In the genomic region with DNA sequence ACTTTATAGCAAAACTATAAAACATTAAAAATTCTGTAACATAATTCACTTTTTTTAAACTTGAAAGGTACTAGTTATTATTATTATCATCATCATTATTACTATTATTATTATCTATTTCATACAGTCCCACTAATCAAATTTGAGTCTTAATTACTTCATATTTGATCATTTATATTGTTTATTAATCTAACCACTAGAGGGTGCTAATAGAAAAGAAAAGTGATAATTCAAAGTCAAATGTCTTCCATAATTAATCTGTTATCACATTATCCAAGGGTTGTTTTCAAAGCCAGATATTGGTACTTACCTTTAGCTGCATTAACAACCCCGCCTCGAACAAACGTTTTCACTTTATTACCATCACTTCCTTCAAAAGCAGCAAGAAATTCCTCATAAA, we compare ENCODE assay signal across 16 mouse cellular contexts. TPM values are rescaled to one million over a fixed set of nuclear protein-coding genes. Genes with fewer than 3 reads are reported as not detected.
A peak's percentile ranks its signal among the peaks of the same experiment; 100 is the strongest.
DNase-seq lines count a peak whose midpoint lies in the region; ATAC-seq and TF ChIP-seq lines count a peak whose summit lies in the region.
"Had no signal": no experiment of that assay in that cellular context is flagged by ENCODE, and none has a peak within 500 bp of the region (broad histone marks: within the 10 kb centered on the region; RNA-seq: fewer than 3 reads in every experiment).

No protein-coding gene starts in this region.

- H3K27ac ChIP-seq in intestine, postnatal 0 days (ENCODE audit: low read depth, low read length) = no peak overlapping the region
- no peak overlapping the region for H3K27ac ChIP-seq in intestine, embryonic 16.5 days (ENCODE audit: low read length)
- H3K27ac ChIP-seq: embryonic facial prominence, embryonic 13.5 days; midbrain, embryonic 15.5 days had no signal

- TF ChIP-seq CTCF in intestine, postnatal 0 days (IDR thresholded peaks at IDR 0.05; ENCODE audit: low read depth) = peak; percentile 40; the same call in 1 of the 2 replicates

- DNase-seq in CD4-positive, CD25-positive, alpha-beta regulatory T cell, adult 2 months (ENCODE audit: low read depth, low spot score) = peak; percentile 5
- DNase-seq in adrenal gland, adult (ENCODE audit: inconsistent age in 2 of 2, low spot score in 1 of 2) = no peak
- DNase-seq: adrenal gland, postnatal 14 days; cerebellum, postnatal 36 days; gastrocnemius, postnatal 25 days; lung, postnatal 36 days; right cerebral cortex, postnatal 14 days had no signal

- H3K4me3 ChIP-seq in intestine, postnatal 0 days (ENCODE audit: low read depth, low read length) = no peak overlapping the region
- no peak overlapping the region for H3K4me3 ChIP-seq in intestine, embryonic 16.5 days (ENCODE audit: low read length)
- H3K4me3 ChIP-seq: embryonic facial prominence, embryonic 13.5 days; heart, embryonic 12.5 days; midbrain, embryonic 15.5 days had no signal

- no peak overlapping the region for H3K4me2 ChIP-seq in intestine, postnatal 0 days (replicated peaks; ENCODE audit: low read depth)
- no peak overlapping the region for H3K4me2 ChIP-seq in intestine, embryonic 16.5 days (ENCODE audit: low read depth, low read length)
- H3K4me2 ChIP-seq: embryonic facial prominence, embryonic 13.5 days; heart, embryonic 12.5 days; liver, embryonic 11.5 days; midbrain, embryonic 15.5 days had no signal

- no peak for ATAC-seq in intestine, postnatal 0 days
- no peak for ATAC-seq in intestine, embryonic 16.5 days
- peak; percentile 70 for ATAC-seq in CD4-positive, CD25-positive, alpha-beta regulatory T cell, adult 4 months
- ATAC-seq in inflammation-experienced regulatory T-cells, adult 6 months = peak; percentile 38
- ATAC-seq in monocyte, adult 5-6 weeks (replicated peaks; ENCODE audit: insufficient number of reproducible peaks, low FRiP score, low TSS enrichment, poor library complexity, severe bottlenecking) = no peak
- ATAC-seq: midbrain, embryonic 15.5 days had no signal

- H3K9ac ChIP-seq in intestine, postnatal 0 days (ENCODE audit: low read depth, low read length) = no peak overlapping the region
- no peak overlapping the region for H3K9ac ChIP-seq in intestine, embryonic 16.5 days (ENCODE audit: low read depth, low read length)
- H3K9ac ChIP-seq: embryonic facial prominence, embryonic 13.5 days; heart, embryonic 12.5 days; midbrain, embryonic 15.5 days had no signal

- 81% methylated on average over 3 of the region's 3 CpGs for WGBS in intestine, postnatal 0 days
- WGBS in intestine, embryonic 16.5 days = 91% methylated on average over 3 of the region's 3 CpGs

- no peaks in the 10 kb centered on the region for H3K4me1 ChIP-seq in intestine, postnatal 0 days (replicated peaks; ENCODE audit: control insufficient read depth, insufficient read depth, low read length)
- no peaks in the 10 kb centered on the region for H3K4me1 ChIP-seq in intestine, embryonic 16.5 days (ENCODE audit: control insufficient read depth, insufficient read depth, low read length)
- H3K4me1 ChIP-seq: embryonic facial prominence, embryonic 13.5 days; midbrain, embryonic 15.5 days had no signal

- no peaks in the 10 kb centered on the region for H3K9me3 ChIP-seq in intestine, postnatal 0 days (ENCODE audit: control insufficient read depth)
- H3K9me3 ChIP-seq in intestine, embryonic 16.5 days (ENCODE audit: control insufficient read depth, low read length) = no peaks in the 10 kb centered on the region
- H3K9me3 ChIP-seq: embryonic facial prominence, embryonic 13.5 days; heart, embryonic 12.5 days; midbrain, embryonic 15.5 days had no signal

- H3K36me3 ChIP-seq in intestine, postnatal 0 days (ENCODE audit: control insufficient read depth, insufficient read depth) = peaks cover 41% of the 10 kb centered on the region
- H3K36me3 ChIP-seq in intestine, embryonic 16.5 days (ENCODE audit: control insufficient read depth, insufficient read depth, low read length) = peaks cover 2% of the 10 kb centered on the region; the same call in 1 of the 2 replicates

- H3K27me3 ChIP-seq in intestine, postnatal 0 days (replicated peaks; ENCODE audit: control insufficient read depth, insufficient read depth, low read length) = no peaks in the 10 kb centered on the region
- H3K27me3 ChIP-seq in intestine, embryonic 16.5 days (replicated peaks; ENCODE audit: control insufficient read depth, insufficient read depth, low read length) = no peaks in the 10 kb centered on the region
- H3K27me3 ChIP-seq: embryonic facial prominence, embryonic 13.5 days; heart, embryonic 12.5 days; midbrain, embryonic 15.5 days had no signal

RNA-seq across cellular contexts. Expression of gene U2surp, which starts 18.4 kb away (rescaled TPM):
- 97.5 and 112 TPM in 2 replicates for polyA plus RNA-seq in intestine, postnatal 0 days (2015; fragmentation: Nextera tagmentation; extraction: Ambion mirVana)
- polyA plus RNA-seq in intestine, embryonic 16.5 days (2015; fragmentation: Nextera tagmentation; extraction: Ambion mirVana) = 103 and 109 TPM in 2 replicates
- 100 to 1,000 TPM; 182 to 241 TPM for polyA plus RNA-seq in CD4-positive, CD25-positive, alpha-beta regulatory T cell, adult 4 months (2017; shearing (Covaris generic))
- 100 to 1,000 TPM; 196 to 252 (median 205) TPM for polyA plus RNA-seq in inflammation-experienced regulatory T-cells, adult 6 months (2017; shearing (Covaris generic))
- 105 to 140 TPM (median 116 TPM) in 3 replicates for total RNA-seq in monocyte, adult 5-6 weeks (2017)

Comparison
In these comparisons a context has a peak if more than half of its experiments do, and no peak if none do; other contexts are left out.
1. ATAC-seq: peak in CD4-positive, CD25-positive, alpha-beta regulatory T cell, adult 4 months (single experiment) and inflammation-experienced regulatory T-cells, adult 6 months (single experiment); none in intestine, postnatal 0 days (single experiment), intestine, embryonic 16.5 days (single experiment) and monocyte, adult 5-6 weeks (single experiment).